Mouse (Mus musculus) CH12.LX (cell line): ENCODE results near the gene Gpr146. TPM values are rescaled to one million over a fixed set of nuclear protein-coding genes. Genes with fewer than 3 reads are reported as not detected.

Experiments
- DNase-seq: peaks from one replicate; pipeline ENCODE4 v3.0.0-alpha.2; 2013; ENCODE audit errors: extremely low read depth
- H3K27ac ChIP-seq: 2 replicates; pipeline ENCODE4 v1.5.1; 2012; ENCODE audit warnings: low read depth, mild to moderate bottlenecking, control low read depth, moderate library complexity; ENCODE audit not compliant: insufficient read depth
- H3K27me3 ChIP-seq: replicated peaks from 2 replicates; pipeline ENCODE3; 2012; ENCODE audit warnings: inconsistent platforms
- H3K36me3 ChIP-seq, 2 experiments: replicated peaks in 1 of 2; 2 replicates each; pipeline versions ENCODE3 to v1.6.1; 2012; ENCODE audit warnings: inconsistent platforms in 1 of 2, low read length in 1 of 2, mild to moderate bottlenecking in 1 of 2, mixed read lengths in 1 of 2, moderate library complexity in 1 of 2; ENCODE audit not compliant: control insufficient read depth in 1 of 2, insufficient read depth in 1 of 2
- H3K4me1 ChIP-seq, 2 experiments: 2 replicates each; pipeline ENCODE4 v1.6.1; 2012; ENCODE audit warnings: inconsistent platforms in 1 of 2, moderate library complexity in 1 of 2; ENCODE audit not compliant: insufficient read depth in 2 of 2, control insufficient read depth in 1 of 2
- H3K4me2 ChIP-seq: 2 replicates; pipeline ENCODE4 v1.6.1; 2012; ENCODE audit warnings: low read depth, mild to moderate bottlenecking, control low read depth; ENCODE audit not compliant: poor library complexity, insufficient read depth, severe bottlenecking
- H3K4me3 ChIP-seq, 3 experiments: fragments of 150-350 bp in 1 of 3; sonication (generic) in 1 of 3; replicated peaks in 1 of 3; 2 replicates each; pipeline versions ENCODE3 to v1.5.1; 2011 to 2012; ENCODE audit warnings: low read depth in 2 of 3, low read length in 2 of 3, mild to moderate bottlenecking in 2 of 3, moderate library complexity in 2 of 3, control low read depth in 1 of 3, improper control_type of control experiment in 1 of 3, inconsistent platforms in 1 of 3, mixed read lengths in 1 of 3; ENCODE audit not compliant: poor library complexity in 1 of 3
- H3K79me2 ChIP-seq: replicated peaks from 2 replicates; pipeline ENCODE4 v1.6.1; 2012; ENCODE audit warnings: mild to moderate bottlenecking, moderate library complexity; ENCODE audit not compliant: control insufficient read depth, poor library complexity, insufficient read depth, severe bottlenecking; ENCODE audit errors: extremely low read depth
- H3K9ac ChIP-seq: 2 replicates; pipeline ENCODE4 v1.6.1; 2012; ENCODE audit warnings: low read depth, mild to moderate bottlenecking, control low read depth, moderate library complexity; ENCODE audit not compliant: insufficient read depth
- H3K9me3 ChIP-seq: replicated peaks from 2 replicates; pipeline ENCODE3; 2012; ENCODE audit warnings: low read length, inconsistent platforms, mixed read lengths
- BHLHE40 ChIP-seq: IDR thresholded peaks from 2 replicates; pipeline ENCODE4 v1.6.1; 2011; ENCODE audit warnings: mild to moderate bottlenecking, low read depth, low read length, improper control_type of control experiment
- CHD1 ChIP-seq: IDR thresholded peaks from 2 replicates; pipeline ENCODE4 v1.6.1; 2012; ENCODE audit warnings: low read depth, low read length, improper control_type of control experiment, inconsistent platforms
- CHD2 ChIP-seq: IDR thresholded peaks from 2 replicates; pipeline ENCODE4 v1.6.1; 2011; ENCODE audit warnings: low read length, improper control_type of control experiment
- CTCF ChIP-seq, 2 experiments: IDR thresholded peaks in 1 of 2; conservative IDR thresholded peaks in 1 of 2; 2 replicates each; pipeline ENCODE4 v1.5.1; 2011 to 2012; ENCODE audit warnings: low read depth in 2 of 2, low read length in 2 of 2, improper control_type of control experiment in 1 of 2, inconsistent platforms in 1 of 2, mild to moderate bottlenecking in 1 of 2, moderate library complexity in 1 of 2
- E2F4 ChIP-seq: IDR thresholded peaks from 2 replicates; pipeline ENCODE4 v1.6.1; 2011; ENCODE audit warnings: low read depth, low read length, improper control_type of control experiment; ENCODE audit not compliant: insufficient replicate concordance
- ELF1 ChIP-seq: IDR thresholded peaks from 2 replicates; pipeline ENCODE4 v1.6.1; 2014; ENCODE audit warnings: low read depth, mild to moderate bottlenecking, inconsistent platforms, low read length, improper control_type of control experiment
- EP300 ChIP-seq: IDR thresholded peaks from 2 replicates; pipeline ENCODE4 v1.6.1; 2011; ENCODE audit warnings: low read length, improper control_type of control experiment
- ETS1 ChIP-seq: conservative IDR thresholded peaks from 2 replicates; pipeline ENCODE4 v1.6.1; 2012; ENCODE audit warnings: low read depth, mild to moderate bottlenecking, inconsistent platforms, low read length, improper control_type of control experiment, moderate library complexity
- GABPA ChIP-seq: IDR thresholded peaks from 2 replicates; pipeline ENCODE4 v1.6.1; 2012; ENCODE audit warnings: low read depth, low read length, improper control_type of control experiment, inconsistent platforms; ENCODE audit not compliant: insufficient replicate concordance
- HCFC1 ChIP-seq: IDR thresholded peaks from 2 replicates; pipeline ENCODE4 v1.6.1; 2012; ENCODE audit warnings: low read depth, mild to moderate bottlenecking, inconsistent platforms, low read length, improper control_type of control experiment
- IRF4 ChIP-seq: IDR thresholded peaks from 2 replicates; pipeline ENCODE4 v1.6.1; 2014; ENCODE audit warnings: low read depth, mild to moderate bottlenecking, inconsistent platforms, low read length, improper control_type of control experiment
- JUND ChIP-seq: conservative IDR thresholded peaks from 2 replicates; pipeline ENCODE4 v1.6.1; 2011; ENCODE audit warnings: low read depth, low read length, improper control_type of control experiment
- MAFK ChIP-seq: IDR thresholded peaks from 2 replicates; pipeline ENCODE4 v1.6.1; 2011; ENCODE audit warnings: low read length, improper control_type of control experiment; ENCODE audit not compliant: insufficient replicate concordance
- MAZ ChIP-seq: IDR thresholded peaks from 2 replicates; pipeline ENCODE4 v1.6.1; 2012; ENCODE audit warnings: low read depth, mild to moderate bottlenecking, inconsistent platforms, low read length, improper control_type of control experiment, moderate library complexity
- MEF2A ChIP-seq: IDR thresholded peaks from 2 replicates; pipeline ENCODE4 v1.6.1; 2014; ENCODE audit warnings: low read depth, mild to moderate bottlenecking, inconsistent platforms, low read length, improper control_type of control experiment, borderline replicate concordance
- MYC ChIP-seq: IDR thresholded peaks from 2 replicates; pipeline ENCODE4 v1.6.1; 2011; ENCODE audit warnings: low read depth, mild to moderate bottlenecking, improper control_type of control experiment, low read length
- NELFE ChIP-seq: IDR thresholded peaks from 2 replicates; pipeline ENCODE4 v1.6.1; 2011; ENCODE audit warnings: low read depth, low read length, improper control_type of control experiment
- NRF1 ChIP-seq: IDR thresholded peaks from 2 replicates; pipeline ENCODE4 v1.6.1; 2014; ENCODE audit warnings: low read depth, mild to moderate bottlenecking, inconsistent platforms, low read length, improper control_type of control experiment, moderate library complexity
- PAX5 ChIP-seq: IDR thresholded peaks from 2 replicates; pipeline ENCODE4 v1.6.1; 2012; ENCODE audit warnings: low read length, inconsistent platforms, mixed read lengths
- POLR2A ChIP-seq: IDR thresholded peaks from 2 replicates; pipeline ENCODE4 v1.6.1; 2011; ENCODE audit warnings: low read depth, mild to moderate bottlenecking, improper control_type of control experiment, low read length
- POLR2AphosphoS2 ChIP-seq: IDR thresholded peaks from 2 replicates; pipeline ENCODE4 v1.6.1; 2011; ENCODE audit warnings: low read depth, low read length, improper control_type of control experiment
- RAD21 ChIP-seq: IDR thresholded peaks from 2 replicates; pipeline ENCODE4 v1.6.1; 2011; ENCODE audit warnings: low read depth, mild to moderate bottlenecking, low read length, improper control_type of control experiment, moderate library complexity
- RCOR1 ChIP-seq: conservative IDR thresholded peaks from 2 replicates; pipeline ENCODE4 v1.6.1; 2012; ENCODE audit warnings: low read depth, mild to moderate bottlenecking, inconsistent platforms, low read length, improper control_type of control experiment
- SIN3A ChIP-seq: IDR thresholded peaks from 2 replicates; pipeline ENCODE4 v1.6.1; 2012; ENCODE audit warnings: low read length, improper control_type of control experiment, inconsistent platforms
- SMC3 ChIP-seq: IDR thresholded peaks from 2 replicates; pipeline ENCODE4 v1.6.1; 2011; ENCODE audit warnings: low read depth, low read length, improper control_type of control experiment
- TBP ChIP-seq: conservative IDR thresholded peaks from 2 replicates; pipeline ENCODE4 v1.6.1; 2011; ENCODE audit warnings: low read depth, low read length, improper control_type of control experiment
- TCF12 ChIP-seq: IDR thresholded peaks from 2 replicates; pipeline ENCODE4 v1.6.1; 2014; ENCODE audit warnings: low read depth, mild to moderate bottlenecking, inconsistent platforms, low read length, improper control_type of control experiment
- UBTF ChIP-seq: IDR thresholded peaks from 2 replicates; pipeline ENCODE4 v1.6.1; 2012; ENCODE audit warnings: low read depth, mild to moderate bottlenecking, inconsistent platforms, low read length, improper control_type of control experiment, moderate library complexity
- USF1 ChIP-seq: IDR thresholded peaks from 2 replicates; pipeline ENCODE4 v1.6.1; 2014; ENCODE audit warnings: low read depth, mild to moderate bottlenecking, inconsistent platforms, low read length, improper control_type of control experiment
- USF2 ChIP-seq: conservative IDR thresholded peaks from 2 replicates; pipeline ENCODE4 v1.6.1; 2011; ENCODE audit warnings: low read depth, low read length, improper control_type of control experiment
- ZC3H11A ChIP-seq: IDR thresholded peaks from 2 replicates; pipeline ENCODE4 v1.6.1; 2012; ENCODE audit warnings: low read depth, mild to moderate bottlenecking, inconsistent platforms, low read length, improper control_type of control experiment
- ZKSCAN1 ChIP-seq: IDR thresholded peaks from 2 replicates; pipeline ENCODE4 v1.6.1; 2012; ENCODE audit warnings: low read depth, inconsistent platforms, low read length, improper control_type of control experiment, borderline replicate concordance
- ZMIZ1 ChIP-seq: IDR thresholded peaks from 2 replicates; pipeline ENCODE4 v1.6.1; 2012; ENCODE audit warnings: low read depth, mild to moderate bottlenecking, inconsistent platforms, low read length, improper control_type of control experiment
- dilution Hi-C: fragments of 300-500 bp; cut with MboI; formaldehyde crosslinking; loops from 2 replicates; pipeline ENCODE4 v1.14.3; 2020; ENCODE audit warnings: low sequenced_read_pairs; ENCODE audit not compliant: extremely low pct_unique_long_range_greater_than_20kb, extremely low pct_ligation_motif_present
- in situ Hi-C: fragments of 300-500 bp; cut with MboI; formaldehyde crosslinking; loops from 3 replicates; pipeline ENCODE4 v1.14.3; 2019; ENCODE audit warnings: low sequenced_read_pairs, low pct_ligation_motif_present, low pct_unique_long_range_greater_than_20kb, mixed read lengths
- polyA plus RNA-seq: library from polyadenylated mRNA; unstranded; fragments of >175 nt; gene quantifications from 2 replicates; pipeline ENCODE4 v1.2.1, GENCODE M21; 2012; ENCODE audit warnings: low read depth; ENCODE audit not compliant: insufficient read length
- total RNA-seq, 2 experiments: library from RNA; depleted of rRNA; stranded (reverse); fragments of 300-350 nt in 1 of 2; fragments of >200 nt in 1 of 2; gene quantifications; 2 replicates each; pipeline ENCODE4 v1.2.3; 2012 to 2014

Gene Gpr146
- total and polyA plus RNA-seq, 3 experiments = 0.13 TPM; not detected in 2

DNA sequence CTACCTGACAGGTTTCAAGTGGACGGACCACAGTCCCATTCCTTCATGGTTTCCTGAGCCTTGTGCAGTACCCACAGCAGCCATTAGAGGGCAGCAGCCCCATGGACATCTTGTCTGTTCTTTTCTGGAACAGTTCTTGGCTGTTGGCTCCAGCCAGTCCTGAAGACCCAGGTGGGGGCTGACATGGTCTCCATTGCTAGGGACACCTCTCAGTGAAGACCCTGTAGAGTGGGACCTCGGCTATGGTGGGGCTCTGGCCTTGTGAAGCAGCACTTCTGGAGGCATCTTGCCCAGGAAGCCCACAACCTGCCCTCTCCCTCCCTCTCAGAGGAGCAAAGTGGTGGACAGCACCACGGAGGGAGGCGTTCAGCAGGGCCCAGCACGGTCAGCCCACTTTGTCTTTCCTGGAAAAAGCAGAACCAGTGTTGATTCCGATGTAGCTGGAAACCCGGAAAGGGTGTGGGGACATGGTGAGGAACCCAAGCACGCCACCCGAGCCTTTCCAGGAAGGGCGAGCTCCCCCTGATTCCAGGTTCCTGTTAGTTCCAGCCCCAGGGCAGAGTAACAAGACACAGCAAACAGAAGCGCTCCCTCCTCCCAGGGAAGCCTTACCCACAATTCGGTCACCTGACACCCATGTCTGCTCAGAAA is 13.1 kb upstream of the Gpr146 start:
- TF ChIP-seq GABPA (no peak), RAD21 (peak; percentile 94), HCFC1 (no peak), USF1 (no peak), UBTF (no peak), TCF12 (no peak), USF2 (no peak), MEF2A (no peak), MYC (no peak), POLR2A (no peak), E2F4 (no peak), PAX5 (no peak), ZKSCAN1 (no peak), BHLHE40 (no peak), POLR2AphosphoS2 (no peak), ZMIZ1 (no peak), EP300 (no peak), NRF1 (no peak), IRF4 (no peak), ETS1 (no peak), JUND (no peak), NELFE (no peak), MAZ (no peak), CHD1 (no peak), SMC3 (peak; percentile 85), ZC3H11A (peak; percentile 38), MAFK (no peak), RCOR1 (no peak), TBP (no peak), SIN3A (no peak), ELF1 (no peak), CTCF (conservative IDR thresholded peaks at IDR 0.05 in 1 of 2, IDR thresholded peaks at IDR 0.05 in 1 of 2; ENCODE audit: low read depth in 2 of 2, low read length in 2 of 2) (peak; percentile 96 to 99), CHD2 (no peak)
- dilution Hi-C loops = no loop called here
- in situ Hi-C loops = loop anchor here (10.0 to 25.0 kb wide), 2 partner anchors 98 to 320 kb away; partner anchors contain the start of gene 3110082I17Rik
- H3K4me1 ChIP-seq = peaks cover 0 to 35% of the 10 kb centered on the region in 2 experiments; a peak in 2 of 4 replicates
- H3K27ac ChIP-seq = no peak overlapping the region
- H3K4me3 ChIP-seq = no peak overlapping the region
- H3K9me3 ChIP-seq = no peaks in the 10 kb centered on the region
- peaks cover 15 to 57% of the 10 kb centered on the region in 2 experiments for H3K36me3 ChIP-seq
- no peaks in the 10 kb centered on the region for H3K27me3 ChIP-seq
- H3K9ac ChIP-seq = no peak overlapping the region
- no peaks in the 10 kb centered on the region for H3K79me2 ChIP-seq
- H3K4me2 ChIP-seq = no peak overlapping the region
- peak; percentile 72 for DNase-seq
